Mouse (Mus musculus) ES-Bruce4 (cell line): ENCODE measurements around the gene Ins2. TPM values are rescaled to one million over a fixed set of nuclear protein-coding genes. Genes with fewer than 3 reads are reported as not detected.

ENCODE experiments used
- H3K27ac ChIP-seq: 2 replicates; pipeline ENCODE4 v1.5.1; 2012; ENCODE audit warnings: low read length, inconsistent platforms; ENCODE audit not compliant: insufficient read depth
- H3K27me3 ChIP-seq: 2 replicates; pipeline ENCODE4 v1.6.1; 2012; ENCODE audit warnings: mild to moderate bottlenecking, low read length, inconsistent platforms; ENCODE audit not compliant: control insufficient read depth, poor library complexity, insufficient read depth, severe bottlenecking
- H3K36me3 ChIP-seq: 2 replicates; pipeline ENCODE4 v1.6.1; 2012; ENCODE audit warnings: inconsistent platforms, mild to moderate bottlenecking, low read length, moderate library complexity; ENCODE audit not compliant: control insufficient read depth, poor library complexity, insufficient read depth, severe bottlenecking
- H3K4me1 ChIP-seq: one replicate; pipeline ENCODE4 v1.8.1; 2011; ENCODE audit warnings: low read length; ENCODE audit not compliant: control insufficient read depth, insufficient read depth
- H3K4me3 ChIP-seq: 2 replicates; pipeline ENCODE4 v1.5.1; 2011; ENCODE audit warnings: low read depth, mild to moderate bottlenecking, low read length
- H3K9ac ChIP-seq: 2 replicates; pipeline ENCODE4 v1.6.1; 2012; ENCODE audit warnings: low read depth, mild to moderate bottlenecking, inconsistent platforms; ENCODE audit not compliant: poor library complexity, severe bottlenecking
- H3K9me3 ChIP-seq: replicated peaks from 2 replicates; pipeline ENCODE4 v1.6.1; 2012; ENCODE audit warnings: mild to moderate bottlenecking, low read length, inconsistent platforms; ENCODE audit not compliant: control insufficient read depth, poor library complexity, insufficient read depth, severe bottlenecking
- CTCF ChIP-seq: IDR thresholded peaks from one replicate; pipeline ENCODE4 v1.8.1; 2011; ENCODE audit warnings: low read depth, low read length
- EP300 ChIP-seq: IDR thresholded peaks from 2 replicates; pipeline ENCODE4 v1.6.1; 2011; ENCODE audit warnings: low read depth, low read length; ENCODE audit not compliant: insufficient read depth
- POLR2A ChIP-seq: IDR thresholded peaks from one replicate; pipeline ENCODE4 v1.8.1; 2011; ENCODE audit warnings: low read length; ENCODE audit not compliant: insufficient read depth
- polyA plus RNA-seq: library from polyadenylated mRNA; stranded (reverse); fragments of >200 nt; gene quantifications from 2 replicates; pipeline ENCODE4 v1.2.4, GENCODE M21; 2011; ENCODE audit warnings: low read depth; ENCODE audit not compliant: missing spikeins, insufficient read depth, insufficient read length

Ins2 gene
- polyA plus RNA-seq, 1 experiment, result not detected

- no peak overlapping the region for H3K9ac ChIP-seq
- H3K27ac ChIP-seq, result no peak overlapping the region
- H3K4me3 ChIP-seq, result no peak overlapping the region
- H3K4me1 ChIP-seq, result no peaks in the 10 kb centered on the region
- TF ChIP-seq EP300, result no peak
- no peak for TF ChIP-seq POLR2A
- no peak for TF ChIP-seq CTCF
- H3K27me3 ChIP-seq, result no peaks in the 10 kb centered on the region
- peaks cover 11% of the 10 kb centered on the region for H3K9me3 ChIP-seq
- no peaks in the 10 kb centered on the region for H3K36me3 ChIP-seq
Measured at GRCm38 (mm10) chr7:142675141-142675540, 68.0 kb downstream of the Ins2 start.

- Histone ChIP-seq H3K9me3 (peaks cover 22% of the 10 kb centered on the region), H3K27me3 (no peaks in the 10 kb centered on the region), H3K4me1 (no peaks in the 10 kb centered on the region), H3K27ac (no peak overlapping the region), H3K9ac (no peak overlapping the region), H3K36me3 (no peaks in the 10 kb centered on the region), H3K4me3 (no peak overlapping the region)
- TF ChIP-seq EP300, result no peak
- TF ChIP-seq POLR2A, result no peak
- TF ChIP-seq CTCF, result peak; percentile 24
Measured at GRCm38 (mm10) chr7:142672120-142672519, 71.1 kb downstream of the Ins2 start.

GRCm38 (mm10) chr7:142671067-142671466, 72.1 kb downstream of the Ins2 start:
- H3K27me3 ChIP-seq, result no peaks in the 10 kb centered on the region
- H3K4me3 ChIP-seq, result no peak overlapping the region
- no peak overlapping the region for H3K27ac ChIP-seq
- no peak overlapping the region for H3K9ac ChIP-seq
- H3K36me3 ChIP-seq, result no peaks in the 10 kb centered on the region
- TF ChIP-seq CTCF (no peak), EP300 (no peak), POLR2A (no peak)
- H3K4me1 ChIP-seq, result no peaks in the 10 kb centered on the region
- peaks cover 22% of the 10 kb centered on the region for H3K9me3 ChIP-seq

GRCm38 (mm10) chr7:142669751-142670625, 73.2 kb downstream of the Ins2 start, which contains the start of gene Gm49394:
Gene Gm49394, minus strand, starts transcription at chr7:142669942.
- TF ChIP-seq POLR2A, result no peak
- H3K4me3 ChIP-seq, result no peak within 1 kb of the TSS
- H3K9me3 ChIP-seq, result peaks cover 22% of the 10 kb centered on the region
- no peak within 1 kb of the TSS for H3K27ac ChIP-seq
- no peaks in the 10 kb centered on the region for H3K36me3 ChIP-seq
- peaks cover 5% of the 10 kb centered on the region for H3K27me3 ChIP-seq
- H3K9ac ChIP-seq, result no peak within 1 kb of the TSS
- no peaks in the 10 kb centered on the region for H3K4me1 ChIP-seq

- H3K27me3 ChIP-seq, result peaks cover 16% of the 10 kb centered on the region
- H3K36me3 ChIP-seq, result no peaks in the 10 kb centered on the region
- H3K9me3 ChIP-seq, result peaks cover 22% of the 10 kb centered on the region
- H3K27ac ChIP-seq, result no peak overlapping the region
- no peak overlapping the region for H3K9ac ChIP-seq
- TF ChIP-seq CTCF (no peak), POLR2A (no peak), EP300 (no peak)
- no peak overlapping the region for H3K4me3 ChIP-seq
- no peaks in the 10 kb centered on the region for H3K4me1 ChIP-seq
Measured at GRCm38 (mm10) chr7:142668328-142668727, 74.9 kb downstream of the Ins2 start.

- no peak overlapping the region for H3K4me3 ChIP-seq
- H3K27ac ChIP-seq, result no peak overlapping the region
- H3K36me3 ChIP-seq, result no peaks in the 10 kb centered on the region
- peaks cover 22% of the 10 kb centered on the region for H3K27me3 ChIP-seq
- no peak for TF ChIP-seq EP300
- no peak for TF ChIP-seq CTCF
- TF ChIP-seq POLR2A, result no peak
- no peak overlapping the region for H3K9ac ChIP-seq
- H3K9me3 ChIP-seq, result peaks cover 22% of the 10 kb centered on the region
- H3K4me1 ChIP-seq, result no peaks in the 10 kb centered on the region
Measured at GRCm38 (mm10) chr7:142667521-142667920, 75.7 kb downstream of the Ins2 start.
